Mouse (Mus musculus) neural tube, embryonic 11.5 days (tissue): ENCODE results near the gene Smarcb1. TPM values are rescaled to one million over a fixed set of nuclear protein-coding genes. Genes with fewer than 3 reads are reported as not detected.

Experiments used
- ATAC-seq: fragments of 200-750 bp; cut with Nextera tagmentation; 2 replicates; pipeline ENCODE4 v1.8.0; 2017; ENCODE audit warnings: moderate number of reproducible peaks, mild to moderate bottlenecking, moderate TSS enrichment, moderate library complexity; ENCODE audit not compliant: insufficient read depth, low FRiP score, low TSS enrichment
- DNase-seq: peaks from one replicate; pipeline ENCODE4 v3.0.0-alpha.2; 2015; ENCODE audit warnings: low spot score
- H3K27ac ChIP-seq: fragments of 300-500 bp; sonication (generic); 2 replicates; pipeline ENCODE4 v1.5.1; 2014; ENCODE audit warnings: low read depth, mild to moderate bottlenecking, low read length
- H3K27me3 ChIP-seq: fragments of 300-500 bp; sonication (generic); 2 replicates; pipeline ENCODE4 v1.6.1; 2014; ENCODE audit warnings: mild to moderate bottlenecking, low read length, mixed read lengths; ENCODE audit not compliant: control insufficient read depth, insufficient read depth
- H3K36me3 ChIP-seq: fragments of 300-500 bp; sonication (generic); 2 replicates; pipeline ENCODE4 v1.6.1; 2014; ENCODE audit warnings: mild to moderate bottlenecking, low read length, moderate library complexity, mixed read lengths; ENCODE audit not compliant: control insufficient read depth, insufficient read depth
- H3K4me1 ChIP-seq: fragments of 300-500 bp; sonication (generic); 2 replicates; pipeline ENCODE4 v1.6.1; 2014; ENCODE audit warnings: low read length, mixed read lengths; ENCODE audit not compliant: control insufficient read depth, insufficient read depth
- H3K4me2 ChIP-seq: fragments of 300-500 bp; sonication (generic); 2 replicates; pipeline ENCODE4 v1.6.1; 2014; ENCODE audit warnings: low read depth, mild to moderate bottlenecking, moderate library complexity
- H3K4me3 ChIP-seq: fragments of 300-500 bp; sonication (generic); 2 replicates; pipeline ENCODE4 v1.5.1; 2014; ENCODE audit warnings: low read depth, low read length
- H3K9ac ChIP-seq: fragments of 300-500 bp; sonication (generic); 2 replicates; pipeline ENCODE4 v1.6.1; 2014; ENCODE audit warnings: mild to moderate bottlenecking, low read length
- H3K9me3 ChIP-seq: fragments of 300-500 bp; sonication (generic); 2 replicates; pipeline ENCODE4 v1.6.1; 2016; ENCODE audit warnings: low read length; ENCODE audit not compliant: control insufficient read depth
- WGBS: fragments of 180-500 bp; shearing (Covaris S2); extraction: QIAGEN DNeasy Blood & Tissue Kit; methylation state at CpG from one replicate; pipeline ENCODE4 v1.1.7; 2014; 5-methylcytosine and 5-hydroxymethylcytosine counted together
- polyA plus RNA-seq: library from polyadenylated mRNA; unstranded; fragments of >200 nt; fragmentation: Nextera tagmentation; extraction: Ambion mirVana; gene quantifications from 2 replicates; pipeline ENCODE4 v1.2.1, GENCODE M21; 2014

Gene Smarcb1
- polyA plus RNA-seq = 288 and 294 TPM in 2 replicates

- no peaks in the 10 kb centered on the region for H3K27me3 ChIP-seq
- H3K4me1 ChIP-seq = peaks cover 18% of the 10 kb centered on the region
- H3K9me3 ChIP-seq = no peaks in the 10 kb centered on the region
- H3K9ac ChIP-seq = peak within 1 kb of the TSS; percentile 96
- H3K4me3 ChIP-seq = peak within 1 kb of the TSS; percentile 85
- whole genome bisulfite sequencing = under 1% methylated on average over 76 of the region's 76 CpGs
- H3K4me2 ChIP-seq = peak within 1 kb of the TSS; percentile 79
- ATAC-seq = peak; percentile 84
- H3K27ac ChIP-seq = peak within 1 kb of the TSS; percentile 92
- DNase-seq = peak; percentile 97
- H3K36me3 ChIP-seq = no peaks in the 10 kb centered on the region
These were observed at the start of gene Smarcb1 for GRCm38 (mm10) chr10:75921026-75921725. Smarcb1 (minus strand) TSS chr10:75921617.

GRCm38 (mm10) chr10:75954381-75954811 is 33.0 kb upstream of the Smarcb1 start, which contains the start of gene Gm5134:
Gm5134 (plus strand) TSS chr10:75954514.
- no peak for DNase-seq
- no peak within 1 kb of the TSS for H3K27ac ChIP-seq
- ATAC-seq = no peak
- peaks cover 5% of the 10 kb centered on the region; the same call in 1 of the 2 replicates for H3K4me1 ChIP-seq
- H3K4me2 ChIP-seq = peak within 1 kb of the TSS; percentile 39
- H3K27me3 ChIP-seq = no peaks in the 10 kb centered on the region
- 0 out of 2 replicates have a peak within 1 kb of the TSS, but pooled peaks have one; percentile 13 for H3K4me3 ChIP-seq
- H3K36me3 ChIP-seq = no peaks in the 10 kb centered on the region
- 33% methylated on average over 20 of the region's 20 CpGs for WGBS
- H3K9ac ChIP-seq = 0 out of 2 replicates have a peak within 1 kb of the TSS, but pooled peaks have one; percentile 10
- H3K9me3 ChIP-seq = no peaks in the 10 kb centered on the region

- WGBS = 6% methylated on average over 13 of the region's 13 CpGs
- DNase-seq = peak; percentile 46
- no peak overlapping the region for H3K9ac ChIP-seq
- no peak overlapping the region for H3K27ac ChIP-seq
- peak overlapping the region; percentile 91 for H3K4me2 ChIP-seq
- no peaks in the 10 kb centered on the region for H3K36me3 ChIP-seq
- H3K27me3 ChIP-seq = no peaks in the 10 kb centered on the region
- H3K4me1 ChIP-seq = peaks cover 5% of the 10 kb centered on the region; the same call in 1 of the 2 replicates
- no peaks in the 10 kb centered on the region for H3K9me3 ChIP-seq
- ATAC-seq = no peak
- peak overlapping the region; percentile 38 for H3K4me3 ChIP-seq
These were observed 30.1 kb upstream of the Smarcb1 start for GRCm38 (mm10) chr10:75951424-75952050.

- no peaks in the 10 kb centered on the region for H3K36me3 ChIP-seq
- peak overlapping the region; percentile 38 for H3K4me3 ChIP-seq
- 2% methylated on average over 23 of the region's 23 CpGs for WGBS
- no peaks in the 10 kb centered on the region for H3K27me3 ChIP-seq
- H3K9me3 ChIP-seq = no peaks in the 10 kb centered on the region
- DNase-seq = peak; percentile 55
- no peak overlapping the region for H3K27ac ChIP-seq
- peak overlapping the region; percentile 91 for H3K4me2 ChIP-seq
- H3K9ac ChIP-seq = peak overlapping the region; percentile 60
- peak; percentile 64; the same call in 1 of the 2 replicates for ATAC-seq
- H3K4me1 ChIP-seq = peaks cover 5% of the 10 kb centered on the region; the same call in 1 of the 2 replicates
These were observed 29.4 kb upstream of the Smarcb1 start for GRCm38 (mm10) chr10:75950791-75951210.

GRCm38 (mm10) chr10:75949053-75950045 is 27.9 kb upstream of the Smarcb1 start:
- 83% methylated on average over 22 of the region's 22 CpGs for WGBS
- no peak overlapping the region for H3K4me3 ChIP-seq
- H3K27me3 ChIP-seq = no peaks in the 10 kb centered on the region
- peaks cover 8% of the 10 kb centered on the region for H3K4me1 ChIP-seq
- ATAC-seq (no peak), DNase-seq (no peak)
- no peak overlapping the region for H3K9ac ChIP-seq
- no peaks in the 10 kb centered on the region for H3K36me3 ChIP-seq
- H3K4me2 ChIP-seq = no peak overlapping the region
- no peak overlapping the region for H3K27ac ChIP-seq
- no peaks in the 10 kb centered on the region for H3K9me3 ChIP-seq

- whole genome bisulfite sequencing = 90% methylated on average over 5 of the region's 5 CpGs
These were observed 26.7 kb upstream of the Smarcb1 start for GRCm38 (mm10) chr10:75948079-75948478.

GRCm38 (mm10) chr10:75945896-75946295 is 24.5 kb upstream of the Smarcb1 start:
- Histone ChIP-seq H3K27me3 (no peaks in the 10 kb centered on the region), H3K4me1 (peaks cover 10% of the 10 kb centered on the region), H3K4me3 (no peak overlapping the region), H3K27ac (no peak overlapping the region), H3K36me3 (no peaks in the 10 kb centered on the region), H3K9me3 (no peaks in the 10 kb centered on the region), H3K4me2 (no peak overlapping the region), H3K9ac (no peak overlapping the region)
- DNase-seq = no peak
- no peak for ATAC-seq
- WGBS = 87% methylated on average over 7 of the region's 7 CpGs

More at GRCm38 (mm10) chr10:75948079-75948478, 26.7 kb upstream of the Smarcb1 start:
- Histone ChIP-seq H3K4me2 (no peak overlapping the region), H3K9ac (no peak overlapping the region), H3K27me3 (no peaks in the 10 kb centered on the region), H3K9me3 (no peaks in the 10 kb centered on the region), H3K27ac (no peak overlapping the region), H3K4me3 (no peak overlapping the region), H3K4me1 (peaks cover 11% of the 10 kb centered on the region), H3K36me3 (no peaks in the 10 kb centered on the region)
- DNase-seq = no peak
- no peak for ATAC-seq

GRCm38 (mm10) chr10:75945213-75945612 is 23.8 kb upstream of the Smarcb1 start:
- H3K27me3 ChIP-seq = no peaks in the 10 kb centered on the region
- no peak for DNase-seq
- 91% methylated on average over 7 of the region's 7 CpGs for WGBS

More at GRCm38 (mm10) chr10:75945213-75945612, 23.8 kb upstream of the Smarcb1 start:
- H3K36me3 ChIP-seq = no peaks in the 10 kb centered on the region
- no peak overlapping the region for H3K9ac ChIP-seq
- H3K27ac ChIP-seq = no peak overlapping the region
- H3K4me3 ChIP-seq = no peak overlapping the region
- no peaks in the 10 kb centered on the region for H3K9me3 ChIP-seq
- no peak overlapping the region for H3K4me2 ChIP-seq
- H3K4me1 ChIP-seq = peaks cover 6% of the 10 kb centered on the region; the same call in 1 of the 2 replicates
- ATAC-seq = no peak
